Mouse (Mus musculus) embryonic facial prominence, embryonic 14.5 days (tissue): ENCODE measurements around the gene Ctss. TPM values are rescaled to one million over a fixed set of nuclear protein-coding genes. Genes with fewer than 3 reads are reported as not detected.

Experiments used
- ATAC-seq: fragments of 200-750 bp; cut with Nextera tagmentation; 2 replicates; pipeline ENCODE4 v1.8.0; 2017; ENCODE audit warnings: low read depth, moderate number of reproducible peaks, moderate TSS enrichment
- DNase-seq: peaks from one replicate; pipeline ENCODE4 v3.0.0-alpha.2; 2015; ENCODE audit warnings: low spot score
- H3K27ac ChIP-seq: fragments of 300-500 bp; sonication (generic); replicated peaks from 2 replicates; pipeline ENCODE4 v1.5.1; 2014; ENCODE audit warnings: low read depth, mild to moderate bottlenecking, low read length, moderate library complexity
- H3K27me3 ChIP-seq: fragments of 300-500 bp; sonication (generic); replicated peaks from 2 replicates; pipeline ENCODE4 v1.6.1; 2014; ENCODE audit warnings: low read length; ENCODE audit not compliant: control insufficient read depth, insufficient read depth
- H3K36me3 ChIP-seq: fragments of 300-500 bp; sonication (generic); 2 replicates; pipeline ENCODE4 v1.6.1; 2014; ENCODE audit warnings: low read length, mixed read lengths; ENCODE audit not compliant: control insufficient read depth, insufficient read depth
- H3K4me1 ChIP-seq: fragments of 300-500 bp; sonication (generic); 2 replicates; pipeline ENCODE4 v1.6.1; 2014; ENCODE audit warnings: antibody characterized with exemption, low read length; ENCODE audit not compliant: control insufficient read depth, insufficient read depth
- H3K4me2 ChIP-seq: fragments of 300-500 bp; sonication (generic); 2 replicates; pipeline ENCODE4 v1.6.1; 2014; ENCODE audit warnings: low read depth, mild to moderate bottlenecking, low read length, moderate library complexity, mixed read lengths
- H3K4me3 ChIP-seq: fragments of 300-500 bp; sonication (generic); 2 replicates; pipeline ENCODE4 v1.5.1; 2014; ENCODE audit warnings: low read depth, mild to moderate bottlenecking, low read length
- H3K9ac ChIP-seq: fragments of 300-500 bp; sonication (generic); 2 replicates; pipeline ENCODE4 v1.6.1; 2014; ENCODE audit warnings: low read depth, mild to moderate bottlenecking, low read length, moderate library complexity, mixed read lengths
- H3K9me3 ChIP-seq: fragments of 300-500 bp; sonication (generic); 2 replicates; pipeline ENCODE4 v1.6.1; 2016; ENCODE audit warnings: low read length; ENCODE audit not compliant: control insufficient read depth
- WGBS: fragments of 180-500 bp; shearing (Covaris S2); extraction: QIAGEN DNeasy Blood & Tissue Kit; methylation state at CpG from one replicate; pipeline ENCODE4 v1.1.7; 2014; 5-methylcytosine and 5-hydroxymethylcytosine counted together
- polyA plus RNA-seq: library from polyadenylated mRNA; unstranded; fragments of >200 nt; fragmentation: Nextera tagmentation; extraction: Ambion mirVana; gene quantifications from 2 replicates; pipeline ENCODE4 v1.2.1, GENCODE M21; 2014

Ctss gene
- polyA plus RNA-seq, 1 experiment from 2014 or later, result 22.8 TPM

GRCm38 (mm10) chr3:95569585-95569984 is 43.0 kb downstream of the Ctss start:
- Histone ChIP-seq H3K9me3 (no peaks in the 10 kb centered on the region), H3K4me1 (no peaks in the 10 kb centered on the region), H3K4me3 (no peak overlapping the region), H3K27me3 (no peaks in the 10 kb centered on the region), H3K9ac (no peak overlapping the region), H3K27ac (no peak overlapping the region), H3K4me2 (no peak overlapping the region), H3K36me3 (no peaks in the 10 kb centered on the region)
- DNase-seq (no peak), ATAC-seq (no peak)
- WGBS, result 88% methylated on average over 3 of the region's 3 CpGs

GRCm38 (mm10) chr3:95587754-95588603 is 61.4 kb downstream of the Ctss start:
- Histone ChIP-seq H3K4me1 (peaks cover 8% of the 10 kb centered on the region), H3K4me3 (peak overlapping the region; percentile 66), H3K36me3 (peaks cover 20% of the 10 kb centered on the region), H3K27ac (0 out of 2 replicates have a peak overlapping the region, but pooled peaks have one; percentile 19), H3K27me3 (no peaks in the 10 kb centered on the region), H3K4me2 (peak overlapping the region; percentile 75), H3K9me3 (no peaks in the 10 kb centered on the region), H3K9ac (no peak overlapping the region)
- 53% methylated on average over 8 of the region's 8 CpGs for WGBS
- ATAC-seq (no peak), DNase-seq (no peak)

DNA sequence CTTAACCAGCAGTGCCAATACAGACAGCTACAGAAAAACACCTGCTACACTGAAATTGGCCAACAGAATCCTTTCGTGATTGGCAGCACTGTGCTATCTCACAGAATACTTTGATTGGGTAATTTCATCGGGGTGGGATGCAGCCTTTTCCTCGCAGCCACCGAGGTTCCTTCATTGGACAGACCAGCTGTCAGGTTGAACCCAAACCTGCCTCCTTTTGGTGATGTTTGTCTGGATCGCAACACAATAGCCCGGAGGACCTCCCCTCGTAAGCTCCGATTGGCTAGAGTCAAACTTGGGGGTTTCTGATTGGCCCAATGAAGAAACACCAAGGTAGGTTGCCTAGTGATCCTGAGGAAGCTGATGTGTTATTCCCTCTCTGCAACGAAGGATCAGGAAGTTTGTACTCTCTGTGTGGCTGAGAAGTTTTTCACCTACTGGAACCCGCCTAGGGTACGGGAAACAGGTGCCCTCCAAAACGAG is 62.1 kb downstream of the Ctss start, which contains the start of gene Golph3l:
Gene Golph3l, plus strand, starts transcription at position 331 of the 483 bp plus-strand sequence.
- DNase-seq, result peak; percentile 99
- peak within 1 kb of the TSS; percentile 69 for H3K9ac ChIP-seq
- peaks cover 8% of the 10 kb centered on the region for H3K4me1 ChIP-seq
- peak; percentile 100 for ATAC-seq
- H3K9me3 ChIP-seq, result no peaks in the 10 kb centered on the region
- H3K36me3 ChIP-seq, result peaks cover 27% of the 10 kb centered on the region
- peak within 1 kb of the TSS; percentile 42 for H3K27ac ChIP-seq
- peak within 1 kb of the TSS; percentile 75 for H3K4me2 ChIP-seq
- no peaks in the 10 kb centered on the region for H3K27me3 ChIP-seq
- WGBS, result under 1% methylated on average over 12 of the region's 12 CpGs
- peak within 1 kb of the TSS; percentile 66 for H3K4me3 ChIP-seq

GRCm38 (mm10) chr3:95598734-95599133 is 72.1 kb downstream of the Ctss start:
- Histone ChIP-seq H3K27me3 (no peaks in the 10 kb centered on the region), H3K9me3 (no peaks in the 10 kb centered on the region), H3K9ac (no peak overlapping the region), H3K36me3 (peaks cover 31% of the 10 kb centered on the region), H3K27ac (no peak overlapping the region), H3K4me1 (no peaks in the 10 kb centered on the region), H3K4me2 (no peak overlapping the region), H3K4me3 (no peak overlapping the region)
- ATAC-seq (no peak), DNase-seq (no peak)

GRCm38 (mm10) chr3:95601287-95601686 is 74.7 kb downstream of the Ctss start:
- ATAC-seq (no peak), DNase-seq (no peak)
- no peak overlapping the region for H3K9ac ChIP-seq
- 86% methylated on average over 3 of the region's 3 CpGs for WGBS
- H3K27ac ChIP-seq, result no peak overlapping the region
- H3K27me3 ChIP-seq, result no peaks in the 10 kb centered on the region
- no peak overlapping the region for H3K4me2 ChIP-seq
- H3K4me1 ChIP-seq, result no peaks in the 10 kb centered on the region
- H3K36me3 ChIP-seq, result peaks cover 12% of the 10 kb centered on the region
- H3K4me3 ChIP-seq, result no peak overlapping the region
- no peaks in the 10 kb centered on the region for H3K9me3 ChIP-seq

Other genes with a start within 250 kb of the Ctss start
- gene Mindy1, start 245.4 kb upstream of the Ctss start, polyA plus RNA-seq, result 37.7 and 44.9 TPM in 2 replicates
- gene Prune1, start 244.7 kb upstream of the Ctss start, polyA plus RNA-seq, result 24.2 and 24.4 TPM in 2 replicates
- gene Anxa9, start 219.6 kb upstream of the Ctss start, polyA plus RNA-seq, result 2.8 TPM in 2 replicates
- 133 and 134 TPM in 2 replicates for gene Cers2, start 212.0 kb upstream of the Ctss start, polyA plus RNA-seq
- 39.3 and 44.2 TPM in 2 replicates for gene Setdb1, start 169.6 kb upstream of the Ctss start, polyA plus RNA-seq
- 0.30 TPM in 1 of 2 replicates, not detected in the other for gene 4930558C23Rik, start 123.9 kb upstream of the Ctss start, polyA plus RNA-seq
- gene Arnt, start 92.4 kb upstream of the Ctss start, polyA plus RNA-seq, result 32.5 and 38.1 TPM in 2 replicates
- 113 and 147 TPM in 2 replicates for gene Ctsk, start 27.5 kb upstream of the Ctss start, polyA plus RNA-seq
- not detected in 2 replicates for gene Hormad1, start 32.9 kb downstream of the Ctss start, polyA plus RNA-seq
- 27.9 and 33.3 TPM in 2 replicates for gene Golph3l, start 62.1 kb downstream of the Ctss start, polyA plus RNA-seq
- 59.8 and 66.9 TPM in 2 replicates for gene Ensa, start 98.2 kb downstream of the Ctss start, polyA plus RNA-seq
- 62.0 and 65.8 TPM in 2 replicates for gene Mcl1, start 132.0 kb downstream of the Ctss start, polyA plus RNA-seq
- 2.8 and 3.8 TPM in 2 replicates for gene Adamtsl4, start 161.1 kb downstream of the Ctss start, polyA plus RNA-seq
- 12.8 and 16.8 TPM in 2 replicates for gene Ecm1, start 212.8 kb downstream of the Ctss start, polyA plus RNA-seq
- 40.1 and 44.5 TPM in 2 replicates for gene Tars2, start 233.4 kb downstream of the Ctss start, polyA plus RNA-seq